Mouse (Mus musculus): ENCODE data around the gene Tor1aip1. TPM values are rescaled to one million over a fixed set of nuclear protein-coding genes. Genes with fewer than 3 reads are reported as not detected.

Tor1aip1 gene
- total RNA-seq, 2 experiments from 2014 or later = 87.1 to 94.0 TPM

DNA sequence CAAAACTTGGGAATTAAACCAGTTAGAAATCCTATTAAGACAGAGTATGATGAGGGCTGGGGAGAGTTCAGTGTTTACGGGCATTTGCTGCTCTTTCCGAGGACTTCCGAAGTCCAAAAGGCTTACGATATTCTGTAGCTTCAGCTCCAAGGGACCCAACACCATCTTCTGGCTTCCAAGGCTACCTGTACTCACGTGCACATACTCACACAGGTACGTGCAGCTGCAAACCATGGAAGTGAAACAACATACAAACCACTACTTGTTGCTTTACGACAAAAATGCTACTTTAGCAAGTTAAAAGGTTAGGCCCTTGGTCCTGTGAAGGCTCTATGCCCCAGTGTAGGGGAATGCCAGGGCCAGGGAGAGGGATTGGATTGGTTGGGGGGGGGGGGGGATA, 2.4 kb downstream of the Tor1aip1 start:
- DNase-seq = no peak

DNA sequence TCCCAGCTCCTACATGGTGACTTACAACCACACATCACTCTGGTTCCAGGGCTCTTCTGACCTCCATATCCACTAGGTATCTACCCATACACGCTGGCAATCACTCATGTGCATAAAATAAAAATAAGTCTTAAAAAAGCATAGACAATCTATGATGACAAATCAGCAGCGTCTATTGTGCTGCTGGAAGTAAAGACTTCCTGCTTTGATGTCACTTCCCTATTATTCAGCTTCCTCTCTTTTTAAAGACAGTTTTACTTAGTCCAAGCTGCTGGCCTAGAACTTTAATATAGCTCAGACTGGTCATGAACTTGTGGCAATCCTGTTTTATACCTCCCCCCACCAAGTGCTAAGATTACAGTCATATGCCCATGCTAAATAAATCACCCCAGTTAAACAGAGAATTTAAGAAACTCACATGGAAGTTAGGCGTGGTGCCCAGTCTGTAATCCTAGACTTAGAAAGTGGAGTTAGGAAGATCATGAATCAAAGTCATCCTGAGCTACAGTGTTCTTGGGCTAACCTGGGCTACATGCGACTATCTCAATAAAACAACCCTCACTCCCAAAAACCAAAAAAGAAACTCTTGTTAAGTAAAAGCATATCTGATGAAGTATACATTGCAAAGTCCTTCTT, 7.8 kb downstream of the Tor1aip1 start:
- DNase-seq = no peak

GRCm38 (mm10) chr1:156027849-156028248, 8.4 kb downstream of the Tor1aip1 start:
- no peak for DNase-seq

GRCm38 (mm10) chr1:156024831-156025503, 11.3 kb downstream of the Tor1aip1 start:
- no peak for DNase-seq

DNA sequence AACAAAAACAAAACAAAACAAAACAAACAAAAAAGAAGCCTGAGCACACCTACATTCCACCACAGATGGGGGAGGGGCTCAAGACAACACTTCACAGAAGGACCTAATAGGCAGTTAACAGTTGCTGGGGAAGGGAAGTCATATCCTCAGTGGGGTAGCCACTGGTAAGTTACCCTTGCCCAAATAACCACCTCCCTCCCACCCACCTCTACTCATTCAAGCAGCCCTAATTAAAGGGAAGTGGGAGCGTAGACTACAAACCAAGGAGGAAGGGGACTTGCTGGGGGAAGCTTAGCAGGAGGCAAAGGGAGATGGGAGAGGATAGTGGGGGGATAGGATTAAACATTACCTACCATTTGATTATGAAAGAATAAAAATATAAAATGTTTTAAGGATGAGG, 15.9 kb downstream of the Tor1aip1 start:
- no peak for DNase-seq

DNA sequence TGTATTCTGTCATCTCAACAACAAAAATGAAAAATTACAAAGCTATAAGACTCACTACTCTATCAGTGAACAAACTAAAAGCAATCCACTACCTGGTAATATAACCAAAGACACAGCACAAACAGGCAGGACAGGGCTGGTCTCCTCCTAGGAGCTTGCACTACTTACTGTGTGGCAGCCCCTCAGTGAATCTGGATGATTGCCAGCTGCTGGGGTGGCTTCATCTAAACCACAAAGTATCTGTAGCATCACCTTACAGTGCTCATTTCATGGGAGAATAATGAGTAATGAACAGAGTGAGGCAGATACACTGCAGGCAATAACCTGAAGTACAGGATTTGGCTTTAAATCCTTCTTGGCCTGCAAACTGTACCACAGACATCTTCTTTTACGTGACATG, 16.5 kb downstream of the Tor1aip1 start:
- DNase-seq = no peak

DNA sequence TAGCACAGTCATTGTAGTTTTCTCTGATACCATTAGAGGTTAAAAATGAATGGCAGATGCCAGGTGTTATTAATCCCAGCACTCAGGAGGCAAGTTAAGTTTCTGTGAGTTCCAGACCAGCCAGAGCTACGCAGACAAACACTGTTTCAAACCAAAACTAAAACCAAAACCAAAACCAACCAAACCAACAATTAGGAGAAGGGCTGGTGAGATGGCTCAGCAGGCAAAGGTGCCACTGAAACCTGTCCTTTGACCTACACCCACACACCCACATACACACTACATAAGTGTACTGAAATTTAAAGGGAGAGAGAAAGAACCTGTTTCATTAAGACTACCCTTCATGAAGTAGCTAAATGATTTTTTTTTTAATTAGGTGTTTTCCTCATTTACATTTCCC, 27.3 kb downstream of the Tor1aip1 start:
- DNase-seq = no peak

GRCm38 (mm10) chr1:156005906-156006305, 30.4 kb downstream of the Tor1aip1 start:
- DNase-seq = no peak

GRCm38 (mm10) chr1:156003201-156003935, 32.9 kb downstream of the Tor1aip1 start:
- DNase-seq = no peak

GRCm38 (mm10) chr1:156002366-156002765, 33.9 kb downstream of the Tor1aip1 start:
- DNase-seq = no peak

DNA sequence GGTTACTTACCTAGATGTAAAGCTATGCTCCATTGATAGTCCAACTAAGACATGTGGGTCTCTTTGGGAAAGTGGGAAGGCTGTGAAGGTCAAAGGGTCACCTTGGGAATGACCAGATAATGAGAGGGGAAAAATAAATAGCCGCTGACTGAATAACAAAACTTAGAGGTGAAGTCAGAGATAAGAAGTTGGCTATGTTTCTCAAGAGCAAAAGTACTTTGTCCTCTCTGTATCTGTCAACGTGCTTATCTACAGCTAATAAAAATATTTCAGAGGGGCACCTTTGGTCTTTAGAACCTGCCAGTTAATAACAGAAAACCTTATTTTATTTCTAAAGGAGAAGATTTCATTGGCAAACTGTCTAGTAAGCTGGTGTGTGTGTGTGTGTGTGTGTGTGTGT, 40.7 kb downstream of the Tor1aip1 start:
- DNase-seq = no peak

DNA sequence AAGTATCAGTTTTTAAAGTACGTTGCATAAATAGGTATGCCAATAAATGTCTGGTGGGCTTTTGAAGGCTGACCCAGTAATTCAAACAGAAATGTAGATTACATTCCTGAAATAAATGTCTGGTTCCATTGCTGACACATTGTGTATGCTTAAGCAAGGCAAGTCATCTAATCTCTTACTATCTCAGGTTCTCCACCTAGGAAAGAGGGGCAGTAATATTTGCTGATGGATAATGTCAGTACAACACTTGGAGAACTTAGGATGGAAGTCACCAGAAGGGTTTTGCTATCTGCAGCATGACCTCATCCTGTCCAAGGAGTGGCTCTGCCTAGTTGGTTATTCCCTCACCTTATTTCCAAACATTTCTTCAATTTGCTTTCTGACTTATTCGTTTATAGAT, 41.8 kb downstream of the Tor1aip1 start:
- DNase-seq = no peak

DNA sequence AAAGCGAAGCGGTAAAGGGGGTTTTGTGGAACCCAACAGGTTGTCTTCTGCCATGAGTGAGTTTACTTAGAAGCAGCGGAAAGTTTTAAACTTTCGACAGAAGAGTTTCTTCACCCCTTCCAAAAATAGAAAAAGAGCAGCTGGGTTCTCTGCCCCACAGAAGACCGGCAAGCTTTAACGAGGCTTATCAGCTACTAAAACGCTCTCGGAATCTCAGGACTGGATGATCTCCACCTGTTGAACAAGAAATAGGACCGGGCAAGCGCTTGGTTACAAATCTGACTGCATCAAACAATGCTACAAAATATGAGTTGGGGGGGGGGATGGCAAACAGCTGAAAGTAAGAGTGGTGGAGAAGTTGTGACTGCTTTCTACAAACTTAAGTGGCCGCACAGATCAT, 45.9 kb downstream of the Tor1aip1 start:
- no peak for DNase-seq

- no peak for DNase-seq
Measured at GRCm38 (mm10) chr1:155989387-155989786, 46.9 kb downstream of the Tor1aip1 start.

DNA sequence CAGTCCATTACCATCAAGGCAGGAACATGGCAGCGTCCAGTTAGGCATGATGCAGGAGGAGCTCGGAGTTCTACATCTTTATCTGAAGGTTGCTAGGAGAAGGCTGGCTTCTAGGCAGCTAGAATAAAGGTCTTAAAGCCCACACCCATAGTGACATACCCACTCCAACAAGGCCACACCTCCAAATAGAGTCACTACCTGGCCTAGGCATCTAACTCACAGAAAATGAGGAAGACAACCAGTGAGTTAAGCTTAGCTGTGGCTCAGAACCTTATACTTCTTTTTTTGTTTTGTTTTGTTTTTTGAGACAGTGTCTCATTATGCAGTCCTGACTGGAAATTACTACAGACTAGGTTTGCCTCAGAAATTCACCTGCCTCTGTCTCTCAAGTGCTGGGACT, 48.7 kb downstream of the Tor1aip1 start:
- no peak for DNase-seq

DNA sequence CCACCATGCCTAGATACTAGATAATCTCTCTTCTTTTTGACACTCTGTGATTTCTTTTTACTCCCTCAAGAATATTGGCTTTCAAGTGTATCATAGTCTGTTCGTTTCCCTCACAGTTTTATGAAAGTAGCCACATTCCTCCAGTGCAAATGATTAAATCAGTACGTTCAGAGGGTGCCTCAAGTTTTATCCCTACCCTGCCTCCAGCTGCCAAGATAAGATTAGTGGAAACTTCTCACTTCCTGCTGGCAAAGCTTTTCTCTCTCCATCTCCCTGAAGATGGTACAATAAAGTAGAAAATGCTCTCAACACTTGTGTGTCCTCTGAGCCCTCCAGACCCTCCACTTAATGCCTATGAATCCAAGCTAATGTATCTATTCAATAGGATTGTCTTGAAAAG, 61.3 kb downstream of the Tor1aip1 start:
- DNase-seq = no peak

- no peak for DNase-seq
Measured at GRCm38 (mm10) chr1:155973719-155974379, 62.4 kb downstream of the Tor1aip1 start.

- peak; percentile 97 to 99 for DNase-seq
Measured at GRCm38 (mm10) chr1:155973068-155973718, 63.1 kb downstream of the Tor1aip1 start, which contains the start of gene Cep350. Gene Cep350, minus strand, starts transcription at chr1:155973255.

- no peak for DNase-seq
Measured at GRCm38 (mm10) chr1:155972146-155973067, 63.9 kb downstream of the Tor1aip1 start.

Measured in heart, adult 18-20 months (tissue).